Mouse (Mus musculus): Measurements from ENCODE around the gene Espl1. TPM values are rescaled to one million over a fixed set of nuclear protein-coding genes. Genes with fewer than 3 reads are reported as not detected.

Espl1 gene
- polyA plus RNA-seq, 1 experiment from 2014 or later: 28.0 TPM

DNA sequence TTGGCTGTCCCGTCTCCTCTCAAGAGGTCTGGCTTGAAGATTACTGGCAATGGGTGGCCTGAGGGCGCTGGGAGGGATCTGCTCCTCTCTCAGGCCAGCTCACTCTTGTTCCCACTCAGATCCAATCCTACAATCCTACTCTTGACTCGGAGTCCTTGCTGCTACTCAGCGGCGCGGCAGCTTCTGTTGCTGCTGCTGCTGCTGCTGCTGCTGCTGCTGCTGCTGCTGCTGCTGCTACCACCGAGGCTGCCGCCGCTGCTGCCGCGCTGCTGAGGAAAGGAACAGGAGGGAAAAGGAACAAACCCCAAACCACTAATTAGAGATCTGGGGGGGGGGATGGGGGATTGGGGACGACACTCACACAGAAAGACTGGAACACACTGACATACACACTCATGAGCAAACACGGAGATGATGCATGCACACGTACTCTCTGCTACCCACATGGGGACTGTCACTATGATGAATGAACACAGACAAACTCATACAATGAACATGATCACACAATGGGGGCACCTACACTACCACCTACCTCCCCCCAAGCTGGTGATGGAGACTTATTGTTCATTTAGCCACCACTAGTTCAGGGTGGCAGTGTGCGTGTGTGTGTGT, 70.8 kb downstream of the Espl1 start, which contains the start of gene Sp7:
Gene Sp7 (minus strand): TSS at position 450 of the 612 bp plus-strand sequence.
- ATAC-seq (replicated peaks; ENCODE audit: low FRiP score, low TSS enrichment, low read depth) (no peak), DNase-seq (ENCODE audit: low spot score) (no peak)
- Histone ChIP-seq H3K27me3 (replicated peaks; ENCODE audit: control insufficient read depth, insufficient read depth, low read length) (0 out of 2 replicates have a peak, but pooled peaks cover 3% of the 10 kb centered on the region), H3K27ac (ENCODE audit: low read depth) (no peak within 1 kb of the TSS), H3K36me3 (ENCODE audit: control insufficient read depth, insufficient read depth, low read length) (no peaks in the 10 kb centered on the region), H3K4me1 (replicated peaks; ENCODE audit: control insufficient read depth, insufficient read depth, low read length) (peaks cover 22% of the 10 kb centered on the region), H3K9ac (ENCODE audit: low read length) (no peak within 1 kb of the TSS; the same call in 1 of the 2 replicates), H3K9me3 (ENCODE audit: control insufficient read depth, low read length) (no peaks in the 10 kb centered on the region), H3K4me3 (ENCODE audit: low read depth, low read length) (peak within 1 kb of the TSS; percentile 18; the same call in 1 of the 2 replicates), H3K4me2 (ENCODE audit: low read length) (peak within 1 kb of the TSS; percentile 45)
- 9% methylated on average over 15 of the region's 15 CpGs for WGBS

DNA sequence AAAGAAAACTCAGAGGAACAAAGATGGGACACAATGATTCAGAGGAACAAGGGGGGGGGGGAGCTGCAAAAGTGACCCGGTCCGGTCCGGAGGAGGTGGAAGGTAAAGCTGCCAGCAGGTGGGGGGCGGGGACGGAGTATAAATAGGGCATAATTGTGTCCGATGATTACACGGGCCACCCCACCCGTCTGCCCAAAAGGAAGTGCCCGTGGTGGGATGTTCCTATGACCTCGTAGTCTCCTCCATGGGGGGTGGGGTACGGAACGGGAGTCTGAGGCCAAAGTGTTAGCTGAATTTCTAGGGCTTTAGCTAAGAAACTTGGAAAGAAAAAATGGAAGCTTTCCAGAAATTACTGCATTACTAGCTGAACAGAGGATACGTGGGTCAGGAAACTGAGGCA, 73.9 kb downstream of the Espl1 start:
- DNase-seq (ENCODE audit: low spot score) (no peak), ATAC-seq (replicated peaks; ENCODE audit: low FRiP score, low TSS enrichment, low read depth) (no peak)
- Histone ChIP-seq H3K9ac (ENCODE audit: low read length) (no peak overlapping the region), H3K4me2 (ENCODE audit: low read length) (peak overlapping the region; percentile 35), H3K27ac (ENCODE audit: low read depth) (peak overlapping the region; percentile 51; the same call in 1 of the 2 replicates), H3K4me3 (ENCODE audit: low read depth, low read length) (no peak overlapping the region), H3K36me3 (ENCODE audit: control insufficient read depth, insufficient read depth, low read length) (no peaks in the 10 kb centered on the region), H3K9me3 (ENCODE audit: control insufficient read depth, low read length) (no peaks in the 10 kb centered on the region), H3K4me1 (replicated peaks; ENCODE audit: control insufficient read depth, insufficient read depth, low read length) (peaks cover 14% of the 10 kb centered on the region), H3K27me3 (replicated peaks; ENCODE audit: control insufficient read depth, insufficient read depth, low read length) (0 out of 2 replicates have a peak, but pooled peaks cover 3% of the 10 kb centered on the region)
- WGBS: 14% methylated on average over 13 of the region's 13 CpGs

DNA sequence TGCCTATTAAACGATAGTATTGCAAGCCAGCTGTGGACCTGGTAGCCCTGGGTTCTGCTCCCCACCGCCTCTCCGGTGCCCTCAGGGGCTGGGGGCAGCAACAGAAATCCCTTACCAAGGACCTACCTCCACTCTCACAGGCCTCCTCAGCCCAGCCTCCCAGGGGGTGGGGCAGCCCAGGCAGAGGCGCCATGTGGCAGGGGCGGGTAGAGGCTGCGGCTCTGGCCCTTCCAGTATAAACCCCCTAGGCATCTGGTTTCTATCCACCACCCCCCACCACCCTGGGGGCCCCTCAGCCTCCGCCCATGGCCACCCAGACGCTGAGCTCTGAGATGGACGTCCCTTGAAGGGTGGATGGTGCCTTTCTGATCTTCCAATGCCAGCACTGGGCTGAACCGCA, 74.7 kb downstream of the Espl1 start:
- peak overlapping the region; percentile 35 for H3K4me2 ChIP-seq (ENCODE audit: low read length)
- peak overlapping the region; percentile 51 for H3K27ac ChIP-seq (ENCODE audit: low read depth)
- H3K4me3 ChIP-seq (ENCODE audit: low read depth, low read length): peak overlapping the region; percentile 17
- no peaks in the 10 kb centered on the region for H3K36me3 ChIP-seq (ENCODE audit: control insufficient read depth, insufficient read depth, low read length)
- peaks cover 14% of the 10 kb centered on the region for H3K4me1 ChIP-seq (replicated peaks; ENCODE audit: control insufficient read depth, insufficient read depth, low read length)
- H3K9me3 ChIP-seq (ENCODE audit: control insufficient read depth, low read length): no peaks in the 10 kb centered on the region
- no peak for DNase-seq (ENCODE audit: low spot score)
- ATAC-seq (replicated peaks; ENCODE audit: low FRiP score, low TSS enrichment, low read depth): peak; percentile 83
- H3K9ac ChIP-seq (ENCODE audit: low read length): peak overlapping the region; percentile 2; the same call in 1 of the 2 replicates
- WGBS: 5% methylated on average over 10 of the region's 10 CpGs
- H3K27me3 ChIP-seq (replicated peaks; ENCODE audit: control insufficient read depth, insufficient read depth, low read length): 0 out of 2 replicates have a peak, but pooled peaks cover 2% of the 10 kb centered on the region

Other genes with a start within 250 kb of the Espl1 start
- 141 and 152 TPM in 2 replicates for gene Eif4b, start 222.5 kb upstream of the Espl1 start, polyA plus RNA-seq (2014; fragmentation: Nextera tagmentation; extraction: Ambion mirVana)
- 41.5 and 48.8 TPM in 2 replicates for gene Tns2, start 195.9 kb upstream of the Espl1 start, polyA plus RNA-seq (2014; fragmentation: Nextera tagmentation; extraction: Ambion mirVana)
- gene Spryd3, start 160.0 kb upstream of the Espl1 start, polyA plus RNA-seq (2014; fragmentation: Nextera tagmentation; extraction: Ambion mirVana): 14.4 and 16.1 TPM in 2 replicates
- gene Igfbp6, start 151.9 kb upstream of the Espl1 start, polyA plus RNA-seq (2014; fragmentation: Nextera tagmentation; extraction: Ambion mirVana): 8.8 and 10.4 TPM in 2 replicates
- gene Soat2, start 145.7 kb upstream of the Espl1 start, polyA plus RNA-seq (2014; fragmentation: Nextera tagmentation; extraction: Ambion mirVana): 3.0 and 4.7 TPM in 2 replicates
- 47.0 and 55.3 TPM in 2 replicates for gene Zfp740, start 93.0 kb upstream of the Espl1 start, polyA plus RNA-seq (2014; fragmentation: Nextera tagmentation; extraction: Ambion mirVana)
- 52.3 and 53.6 TPM in 2 replicates for gene Csad, start 91.5 kb upstream of the Espl1 start, polyA plus RNA-seq (2014; fragmentation: Nextera tagmentation; extraction: Ambion mirVana)
- 13.3 and 13.5 TPM in 2 replicates for gene Itgb7, start 64.3 kb upstream of the Espl1 start, polyA plus RNA-seq (2014; fragmentation: Nextera tagmentation; extraction: Ambion mirVana)
- 16.4 and 17.1 TPM in 2 replicates for gene Rarg, start 38.7 kb upstream of the Espl1 start, polyA plus RNA-seq (2014; fragmentation: Nextera tagmentation; extraction: Ambion mirVana)
- 0.11 and 0.19 TPM in 2 replicates for gene Gm9918, start 25.7 kb upstream of the Espl1 start, polyA plus RNA-seq (2014; fragmentation: Nextera tagmentation; extraction: Ambion mirVana)
- gene Mfsd5, start 16.8 kb upstream of the Espl1 start, polyA plus RNA-seq (2014; fragmentation: Nextera tagmentation; extraction: Ambion mirVana): 65.3 and 67.1 TPM in 2 replicates
- 450 and 456 TPM in 2 replicates for gene Pfdn5, start 29.9 kb downstream of the Espl1 start, polyA plus RNA-seq (2014; fragmentation: Nextera tagmentation; extraction: Ambion mirVana)
- gene Myg1, start 35.4 kb downstream of the Espl1 start, polyA plus RNA-seq (2014; fragmentation: Nextera tagmentation; extraction: Ambion mirVana): 104 and 120 TPM in 2 replicates
- gene Aaas, start 54.5 kb downstream of the Espl1 start, polyA plus RNA-seq (2014; fragmentation: Nextera tagmentation; extraction: Ambion mirVana): 64.1 and 71.2 TPM in 2 replicates
- 1.2 and 1.3 TPM in 2 replicates for gene Sp7, start 70.9 kb downstream of the Espl1 start, polyA plus RNA-seq (2014; fragmentation: Nextera tagmentation; extraction: Ambion mirVana)
- 14.4 and 15.8 TPM in 2 replicates for gene Sp1, start 109.9 kb downstream of the Espl1 start, polyA plus RNA-seq (2014; fragmentation: Nextera tagmentation; extraction: Ambion mirVana)
- 0.81 and 0.97 TPM in 2 replicates for gene Amhr2, start 149.1 kb downstream of the Espl1 start, polyA plus RNA-seq (2014; fragmentation: Nextera tagmentation; extraction: Ambion mirVana)
- 132 and 141 TPM in 2 replicates for gene Prr13, start 162.8 kb downstream of the Espl1 start, polyA plus RNA-seq (2014; fragmentation: Nextera tagmentation; extraction: Ambion mirVana)
- 275 and 289 TPM in 2 replicates for gene Pcbp2, start 174.3 kb downstream of the Espl1 start, polyA plus RNA-seq (2014; fragmentation: Nextera tagmentation; extraction: Ambion mirVana)
- gene Gm10337, start 207.5 kb downstream of the Espl1 start, polyA plus RNA-seq (2014; fragmentation: Nextera tagmentation; extraction: Ambion mirVana): 3.4 TPM in 1 of 2 replicates, not detected in the other
- 13.5 and 14.9 TPM in 2 replicates for gene Map3k12, start 220.8 kb downstream of the Espl1 start, polyA plus RNA-seq (2014; fragmentation: Nextera tagmentation; extraction: Ambion mirVana)
- 105 TPM in 2 replicates for gene Tarbp2, start 221.9 kb downstream of the Espl1 start, polyA plus RNA-seq (2014; fragmentation: Nextera tagmentation; extraction: Ambion mirVana)
- gene Npff, start 228.7 kb downstream of the Espl1 start, polyA plus RNA-seq (2014; fragmentation: Nextera tagmentation; extraction: Ambion mirVana): 1.5 and 2.2 TPM in 2 replicates

Measured in intestine, embryonic 14.5 days (tissue).